Mouse (Mus musculus): Measurements from ENCODE around the gene Pdzk1.

Pdzk1 gene

DNA sequence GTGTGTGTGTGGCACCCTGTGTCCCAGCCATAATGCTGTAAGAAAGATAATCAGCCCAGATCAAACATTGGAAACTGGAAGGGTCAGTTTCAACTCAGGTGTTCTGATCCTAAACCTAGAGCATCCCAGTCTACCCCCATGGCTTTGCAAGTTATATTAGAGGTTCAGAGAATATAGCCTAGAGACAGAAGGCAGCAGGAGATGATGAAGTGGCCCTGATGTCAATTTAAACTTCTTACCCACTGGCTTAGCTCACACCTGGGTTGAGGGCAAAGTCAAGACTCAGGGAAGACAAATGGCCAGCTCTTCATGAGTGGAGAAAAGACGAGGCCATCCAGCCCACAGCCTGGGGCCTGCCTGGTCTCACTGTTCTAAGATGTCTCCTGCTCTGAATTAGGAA lies at the start of gene Pdzk1, which contains the start of gene Cd160:
Gene Pdzk1 (plus strand): TSS at position 301 of the 400 bp plus-strand sequence.
Gene Cd160 (minus strand): TSS at position 368 of the 400 bp plus-strand sequence.
- DNase-seq: no peak

DNA sequence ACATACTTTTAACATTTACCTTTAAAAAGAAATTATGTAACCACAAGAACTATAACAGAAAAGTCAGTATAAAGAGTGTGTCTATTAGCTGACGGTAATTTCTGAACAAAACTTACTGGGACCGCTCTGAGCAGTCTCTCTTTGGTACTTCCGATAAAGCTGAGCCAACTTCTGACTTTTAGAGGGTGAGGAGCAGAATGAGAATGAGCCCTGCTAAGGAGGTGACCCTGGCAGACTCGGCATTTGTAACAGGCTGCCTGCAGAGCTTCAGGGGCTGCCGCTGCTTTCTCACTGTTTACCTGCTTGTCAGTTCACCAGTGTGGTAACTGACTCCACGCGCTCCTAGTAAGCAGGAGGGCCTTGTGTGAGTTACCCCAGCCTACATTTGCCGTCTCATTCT lies 46.8 kb upstream of the Pdzk1 start:
- no peak for DNase-seq

DNA sequence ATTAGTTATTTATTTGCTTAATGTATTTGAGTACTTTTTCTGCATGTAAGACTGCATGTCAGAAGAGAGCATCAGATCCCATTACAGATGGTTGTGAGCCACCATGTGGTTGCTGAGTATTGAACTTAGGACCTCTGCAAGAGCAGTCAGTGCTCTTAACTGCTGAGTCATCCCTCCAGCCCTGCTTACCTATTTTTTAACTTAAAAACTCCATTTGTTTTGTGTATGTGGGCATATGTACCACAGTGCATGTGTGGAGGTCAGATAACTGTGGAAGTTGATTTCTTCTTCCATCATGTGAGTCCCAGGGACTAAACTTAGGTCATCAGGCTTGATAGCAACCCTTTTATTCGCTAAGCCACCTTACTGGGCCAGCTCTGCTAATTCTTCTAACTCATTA lies 41.3 kb upstream of the Pdzk1 start:
- no peak for DNase-seq

DNA sequence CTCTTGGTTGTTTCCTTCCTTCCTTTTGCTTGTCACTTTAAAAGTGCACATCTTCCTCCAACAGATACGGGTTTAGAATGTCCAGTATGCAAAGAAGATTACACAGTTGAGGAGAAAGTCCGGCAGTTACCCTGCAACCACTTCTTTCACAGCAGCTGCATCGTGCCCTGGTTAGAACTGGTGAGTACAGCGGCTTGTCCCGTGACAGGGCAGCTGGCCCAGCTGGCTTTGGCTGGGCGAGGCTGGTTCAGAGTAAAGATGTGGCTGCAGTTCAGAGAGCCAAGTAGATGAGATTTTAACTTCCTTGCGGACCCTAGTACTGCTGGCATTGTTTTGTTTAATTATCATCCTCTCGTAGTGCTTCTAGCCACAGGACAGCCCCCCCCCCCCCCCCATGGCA lies 40.6 kb upstream of the Pdzk1 start:
- DNase-seq: no peak

DNA sequence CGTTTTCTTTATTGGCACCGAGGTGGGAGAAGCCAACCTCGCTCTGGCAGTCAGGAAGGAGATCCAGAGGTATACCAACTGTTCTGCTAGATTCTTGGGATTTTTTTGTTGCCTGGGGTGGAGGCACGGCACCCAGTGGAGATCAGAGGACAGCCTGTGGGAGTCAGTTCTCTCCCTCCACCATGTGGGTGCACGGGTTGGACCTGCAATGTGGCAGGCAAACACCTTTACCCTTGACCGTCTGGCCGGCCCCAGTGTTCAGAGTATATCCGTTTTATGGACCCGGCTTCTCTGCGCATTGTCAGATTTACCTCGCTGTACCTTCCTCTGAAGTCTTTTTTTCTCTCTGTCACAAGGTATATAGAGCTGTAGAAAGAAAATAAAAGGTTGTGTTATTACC lies 28.8 kb upstream of the Pdzk1 start:
- no peak for DNase-seq

DNA sequence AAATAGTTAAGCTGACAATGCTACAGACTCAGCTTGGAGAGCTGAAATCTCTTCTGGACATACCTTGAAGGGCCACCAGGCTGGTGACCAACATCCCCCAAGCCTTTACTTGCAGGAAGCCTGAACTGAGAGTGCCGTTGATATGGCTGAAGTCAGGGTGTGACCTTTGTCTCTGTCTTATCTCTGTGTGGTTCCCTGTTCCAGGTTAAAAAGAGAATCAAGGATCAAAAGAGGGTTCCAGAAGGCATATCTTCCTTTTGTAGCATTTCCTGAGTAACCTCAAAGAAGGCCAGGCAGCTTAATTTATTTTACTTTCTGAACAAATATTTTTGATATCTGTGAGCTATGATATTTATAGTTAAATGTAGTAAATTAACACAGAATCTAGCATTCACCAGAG lies 26.9 kb upstream of the Pdzk1 start:
- no peak for DNase-seq

DNA sequence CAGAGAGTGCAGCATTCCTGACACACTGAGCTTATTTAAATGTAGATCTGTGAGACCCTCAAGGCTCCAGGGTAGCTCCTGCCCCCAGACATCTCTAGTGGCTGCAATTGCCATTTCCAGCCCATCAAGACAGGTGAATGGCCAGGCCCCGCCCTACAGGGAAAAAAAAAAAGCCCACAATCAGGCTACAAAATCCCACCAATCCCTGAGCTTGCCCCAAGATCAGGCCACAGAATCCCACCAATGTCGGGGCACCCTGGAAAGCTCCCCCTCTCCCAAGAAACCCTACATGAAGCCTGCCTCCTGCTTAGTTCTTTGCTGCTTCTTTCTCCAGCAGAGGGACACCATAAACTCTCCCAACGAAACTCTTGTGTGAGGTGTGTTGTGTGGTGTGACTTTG lies 20.9 kb upstream of the Pdzk1 start:
- DNase-seq: no peak

DNA sequence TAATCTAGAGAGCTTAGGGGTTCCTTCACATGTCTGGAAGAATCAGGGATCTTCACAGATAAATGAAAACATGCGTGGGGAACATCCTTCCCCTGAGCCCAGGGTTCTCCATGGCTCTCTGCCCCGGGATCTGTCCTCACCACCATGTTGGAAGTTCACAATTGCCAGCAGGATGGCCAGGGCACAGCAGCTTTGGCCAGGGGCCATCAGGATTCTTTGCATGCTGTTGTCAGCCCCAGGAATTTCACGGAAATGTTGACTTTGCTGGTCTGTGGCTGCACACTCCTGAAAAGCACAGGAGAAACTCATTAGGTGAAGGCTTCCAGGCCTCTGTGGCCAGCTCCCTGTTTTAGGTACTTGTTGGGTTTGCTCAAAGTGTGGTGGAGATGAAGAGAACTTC lies 20.4 kb upstream of the Pdzk1 start:
- DNase-seq: no peak

DNA sequence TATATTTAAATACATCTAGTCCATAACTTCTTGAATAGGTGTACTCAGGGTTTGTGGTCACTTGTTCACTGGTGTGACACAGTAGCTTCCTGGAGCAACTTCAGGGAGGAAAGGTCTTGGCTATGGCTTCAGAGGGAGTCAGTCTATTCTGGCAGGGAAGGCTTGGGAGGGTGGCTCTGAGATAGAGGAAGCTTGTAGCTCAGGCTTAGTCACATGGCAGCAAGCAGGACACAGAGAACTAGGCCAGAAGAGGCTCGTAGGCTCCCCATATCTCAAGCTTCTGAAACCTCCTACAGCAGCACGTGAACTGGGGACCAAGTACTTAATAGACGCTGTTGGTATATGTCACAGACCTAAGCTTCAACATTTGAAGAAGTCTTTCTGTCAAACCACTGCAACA lies 17.9 kb upstream of the Pdzk1 start:
- no peak for DNase-seq

DNA sequence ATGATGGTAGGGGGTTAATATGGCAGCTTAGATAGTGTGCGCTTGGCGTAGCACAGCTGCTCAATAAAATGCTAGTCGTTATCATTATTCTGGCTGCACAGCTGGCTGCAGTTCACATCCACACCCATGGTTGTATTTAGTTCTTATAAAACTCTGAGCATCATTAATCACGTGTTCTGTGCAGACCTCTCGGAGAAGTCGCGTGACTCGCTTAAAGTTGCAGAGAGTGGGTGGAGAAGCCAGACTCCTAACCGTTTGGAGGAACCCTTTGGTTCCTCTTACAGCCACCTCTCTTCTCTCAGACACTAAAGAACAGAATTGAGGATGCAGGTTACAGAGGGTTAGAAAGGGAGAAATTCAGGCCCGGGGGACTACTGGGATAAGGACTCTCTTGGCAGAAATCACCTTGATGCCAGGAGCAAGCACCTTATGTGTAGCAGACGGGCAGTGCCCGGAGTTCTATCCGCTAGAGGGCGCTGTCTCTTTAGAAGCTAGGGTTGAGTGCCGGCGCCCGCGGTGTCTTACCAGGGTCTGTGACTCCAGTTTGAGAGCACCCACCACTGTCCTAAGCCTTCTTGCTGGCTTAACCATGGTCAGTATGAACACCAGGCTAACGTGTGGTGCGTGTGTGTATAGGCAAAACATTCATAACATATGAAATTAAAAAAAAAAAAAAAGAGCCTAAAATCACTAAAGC lies 16.5 kb upstream of the Pdzk1 start:
- DNase-seq: peak; percentile 79 to 83

DNA sequence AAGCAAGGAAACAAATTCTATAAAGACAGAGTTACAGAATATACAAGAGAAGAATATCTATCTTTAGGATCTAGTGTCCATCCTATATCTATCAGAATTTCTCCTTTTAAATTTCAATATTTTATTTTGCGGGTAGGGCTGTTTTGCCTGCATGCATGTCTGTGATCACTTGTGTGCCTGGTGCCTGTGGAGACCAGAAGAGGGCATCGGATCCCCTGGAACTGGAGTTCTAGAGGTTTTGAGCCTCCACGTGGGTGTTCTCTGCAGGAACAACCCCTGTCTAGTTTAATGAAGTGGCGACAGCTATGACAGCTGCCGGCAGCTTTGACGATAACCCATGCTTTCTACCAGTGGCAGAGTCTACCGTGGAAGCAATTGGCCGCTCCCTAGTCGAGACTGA lies 16.0 kb upstream of the Pdzk1 start:
- DNase-seq: peak; percentile 12 to 18

DNA sequence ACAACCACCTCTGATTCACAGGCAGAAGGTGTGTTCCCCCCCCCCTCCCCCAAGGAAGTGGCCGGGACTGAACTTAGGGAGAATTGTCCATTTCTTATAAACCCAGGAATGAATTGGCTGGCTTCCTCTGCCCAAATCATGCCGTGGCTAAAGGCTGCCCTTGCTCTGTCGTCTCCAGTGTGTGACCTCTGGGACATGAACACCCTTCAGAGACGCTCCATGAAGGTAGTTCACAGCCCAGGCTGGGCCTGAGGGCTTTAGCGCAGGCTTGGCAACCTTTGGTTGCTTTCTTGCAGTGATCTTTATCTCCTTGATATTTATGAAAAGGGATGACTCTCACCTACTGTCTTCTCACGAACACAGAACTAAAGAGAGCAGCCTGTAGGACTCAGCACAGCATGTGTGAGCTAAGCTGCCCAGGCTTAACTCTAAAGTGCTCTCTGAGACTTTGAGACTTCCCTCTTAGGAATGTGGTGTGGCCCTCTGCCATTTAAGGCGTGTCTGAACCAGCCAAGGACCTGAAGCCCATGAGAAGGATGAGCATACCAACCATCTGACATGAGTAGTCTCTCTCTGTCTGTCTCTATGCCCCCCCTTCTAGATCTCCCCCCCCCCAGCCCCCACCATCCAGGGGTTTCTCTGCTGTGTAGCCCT lies 15.4 kb upstream of the Pdzk1 start:
- DNase-seq: no peak

DNA sequence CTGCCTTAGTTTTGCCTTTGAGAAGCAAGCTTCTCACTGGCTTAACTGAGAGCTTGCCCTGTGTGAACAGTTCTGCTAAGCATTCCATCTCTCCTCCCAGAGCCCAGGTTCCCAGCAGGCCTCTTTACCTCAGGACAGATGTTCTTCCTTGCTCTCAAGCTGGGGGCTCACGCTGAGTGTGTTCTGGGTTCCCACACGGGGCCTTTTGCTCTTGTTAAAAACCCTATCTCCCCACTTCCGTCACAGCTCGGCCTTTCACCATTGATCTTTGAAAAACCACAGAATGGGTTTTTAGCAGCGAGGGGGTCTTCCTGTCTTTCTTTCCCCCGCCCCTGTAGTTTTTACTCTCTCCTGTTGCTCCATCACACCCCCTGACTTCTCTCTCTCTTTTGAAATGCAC lies 14.7 kb upstream of the Pdzk1 start:
- DNase-seq: no peak

DNA sequence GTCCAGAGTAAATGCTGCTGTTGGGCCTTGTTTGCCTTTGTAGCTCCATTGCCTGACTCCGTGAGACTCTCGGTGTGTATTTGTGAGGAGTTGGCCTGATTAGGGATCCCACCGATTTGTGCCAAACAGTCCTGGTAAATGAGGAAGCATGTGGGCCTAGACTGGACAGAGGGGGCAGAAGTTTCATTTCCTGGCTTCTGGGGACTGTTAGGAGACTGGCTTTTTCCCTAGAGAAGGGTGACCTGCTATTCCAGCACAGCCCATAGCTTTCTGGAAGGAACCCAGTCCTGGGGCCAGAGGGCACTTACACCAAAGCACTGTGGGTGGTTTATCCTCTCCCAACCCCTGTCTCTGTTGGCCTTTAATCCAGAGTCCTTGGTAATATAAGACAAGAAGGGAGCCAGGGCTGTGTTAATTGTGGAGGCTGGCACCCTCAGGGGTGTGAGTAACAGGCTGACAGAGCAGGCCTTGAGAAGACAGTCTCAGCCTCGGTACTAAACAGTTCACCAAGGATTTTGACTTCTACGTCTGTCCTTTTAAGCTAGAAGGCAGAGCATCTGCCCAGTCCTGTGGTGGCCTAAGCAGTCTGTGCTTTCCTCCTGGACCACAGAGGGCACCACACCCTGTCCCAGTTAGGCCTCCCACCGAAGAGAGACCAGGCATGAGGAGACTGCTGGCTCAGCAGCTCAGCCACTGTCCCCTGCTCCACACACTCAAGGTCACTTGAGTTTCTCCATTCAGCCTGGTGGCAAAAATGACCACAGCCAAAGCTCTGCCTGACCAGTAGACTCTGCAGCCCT lies 8.8 kb upstream of the Pdzk1 start:
- DNase-seq: no peak

DNA sequence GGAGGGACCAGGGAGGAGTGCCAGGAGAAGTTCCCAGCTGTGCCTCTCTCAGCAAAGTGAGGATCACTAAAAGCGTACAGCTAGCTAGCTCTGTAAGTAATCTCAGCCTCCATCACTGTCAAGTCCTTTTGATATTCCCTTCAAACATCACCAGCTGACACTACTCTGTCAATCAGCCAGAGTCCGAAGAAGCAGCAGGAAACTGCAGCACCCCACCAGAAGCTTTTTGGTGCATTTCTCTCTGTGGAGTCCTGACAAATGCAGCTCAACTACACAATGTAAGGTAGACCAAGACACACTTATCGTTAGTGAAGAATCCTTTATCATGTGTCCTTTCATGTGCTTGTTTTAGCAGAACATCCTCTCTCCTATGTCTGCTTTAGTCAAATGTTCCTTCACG lies 7.5 kb upstream of the Pdzk1 start:
- no peak for DNase-seq

DNA sequence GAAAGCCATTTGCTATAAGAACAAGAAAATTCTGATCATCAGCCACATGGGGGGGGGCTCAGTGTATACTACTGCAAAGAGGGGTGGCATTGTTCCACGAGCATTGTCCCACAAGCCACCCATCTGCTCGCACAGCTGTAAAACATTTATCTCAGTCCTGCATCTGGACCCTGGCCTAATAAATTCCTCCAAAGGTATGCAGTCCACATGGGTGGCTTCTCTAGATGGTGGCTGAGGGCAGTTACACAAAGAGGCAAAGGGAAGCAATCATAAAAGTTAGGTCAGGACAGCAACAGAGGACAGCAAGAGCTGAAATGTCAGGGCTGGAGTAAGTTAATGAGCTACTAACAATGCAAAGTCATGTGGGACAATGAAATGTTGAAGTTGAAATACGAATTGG lies 5.4 kb upstream of the Pdzk1 start:
- no peak for DNase-seq

DNA sequence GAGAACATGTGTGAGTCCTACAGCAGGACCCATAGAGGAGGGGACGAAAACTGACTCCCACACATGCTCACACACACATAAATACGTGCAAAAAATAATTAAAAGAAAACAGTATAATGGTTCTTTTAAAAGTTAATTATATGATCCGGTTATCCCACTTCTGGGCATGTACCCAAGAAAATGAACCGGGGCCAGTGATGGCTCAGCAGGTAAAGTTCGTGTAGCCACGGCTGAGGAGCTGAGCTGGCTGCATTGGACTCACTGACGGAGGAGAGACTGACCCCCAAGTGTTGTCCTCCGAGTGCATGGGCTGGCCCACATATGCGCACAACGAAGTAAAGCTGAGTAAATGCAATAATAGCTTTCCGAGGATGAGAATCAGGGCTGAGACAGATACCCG lies 4.5 kb upstream of the Pdzk1 start:
- DNase-seq: no peak

DNA sequence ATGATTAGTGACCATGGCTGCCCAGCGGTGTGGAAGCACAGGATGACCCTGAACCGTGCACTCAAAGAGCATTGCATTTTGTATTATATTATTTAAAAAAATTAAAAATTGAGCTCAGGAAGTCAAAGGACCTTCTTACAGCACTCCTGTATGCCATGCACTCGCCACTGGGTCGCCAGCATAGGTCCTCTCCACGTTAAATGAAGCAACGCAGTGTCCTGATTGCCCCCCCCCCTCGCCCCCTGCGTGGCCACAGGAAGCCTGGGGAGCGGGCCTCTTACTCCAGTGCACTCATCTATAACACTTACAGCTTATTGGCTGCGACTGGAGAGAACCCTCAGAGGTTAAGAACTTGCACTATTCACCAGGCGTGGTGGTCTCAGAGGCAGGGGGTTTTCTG lies 3.8 kb upstream of the Pdzk1 start:
- DNase-seq: no peak

DNA sequence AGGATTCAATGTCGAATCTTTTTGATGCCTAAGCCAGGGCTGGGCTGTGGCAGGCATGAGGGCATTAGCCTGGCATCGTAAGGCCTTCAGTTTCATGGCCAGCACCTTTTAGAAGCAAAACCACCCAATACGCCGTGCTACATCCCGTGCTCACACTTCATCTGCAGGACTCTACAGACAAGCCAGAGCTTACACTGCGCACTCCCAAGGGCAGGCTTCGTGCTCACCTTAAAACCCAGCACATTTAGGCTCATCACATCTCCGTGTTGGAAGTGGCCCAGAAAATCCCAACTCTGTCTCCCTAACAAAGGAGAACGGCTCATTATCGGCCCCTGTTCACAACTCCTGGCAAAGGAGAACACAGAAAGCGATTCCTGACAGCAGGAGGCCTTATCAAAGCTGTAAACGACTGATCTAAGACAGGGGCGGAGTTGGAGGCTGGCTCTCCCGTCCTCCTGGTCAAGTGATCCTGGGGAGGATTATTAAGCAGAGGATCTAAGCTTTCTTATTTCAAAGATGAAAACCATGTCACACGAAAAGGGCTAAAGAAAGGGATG lies 698 bp upstream of the Pdzk1 start:
- no peak for DNase-seq

DNA sequence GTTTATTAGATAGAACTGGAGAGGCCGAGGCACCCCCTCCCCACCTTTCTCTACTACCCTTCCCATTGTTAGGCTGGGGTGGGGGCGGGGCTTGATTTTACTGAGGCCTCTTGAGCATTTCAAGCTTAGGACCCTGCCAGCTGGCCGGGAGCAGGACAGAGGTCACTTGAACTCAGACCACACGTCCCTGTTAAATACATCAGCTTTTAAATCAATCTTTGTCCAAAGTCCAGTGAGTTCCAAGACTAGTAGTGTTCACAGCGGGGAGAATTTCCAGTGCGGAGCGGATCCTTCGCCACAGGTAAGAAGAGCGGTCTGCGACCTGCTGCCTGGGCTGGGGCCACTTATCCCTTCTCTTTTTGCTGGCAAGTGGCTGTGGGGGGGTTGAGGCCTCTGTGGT lies 772 bp downstream of the Pdzk1 start:
- DNase-seq: no peak

DNA sequence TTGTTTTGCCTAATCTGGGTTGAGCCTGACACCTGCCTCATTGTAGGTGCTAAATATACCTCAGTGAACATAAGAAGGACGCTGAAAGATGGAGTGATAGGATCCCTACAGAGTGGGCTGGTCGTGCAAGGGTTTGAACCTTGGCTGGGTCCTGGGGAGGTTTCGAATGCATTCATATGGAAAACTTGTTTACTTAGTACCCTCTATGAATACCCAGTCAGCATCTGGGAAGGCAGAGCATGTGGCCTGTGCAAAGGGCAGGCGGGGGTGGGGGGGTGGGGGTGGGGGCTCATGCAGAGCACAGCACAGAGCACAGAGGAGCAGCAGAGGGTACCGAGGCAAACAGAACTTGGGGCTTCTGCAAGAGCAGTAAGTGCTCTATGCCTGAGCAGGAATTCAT lies 3.8 kb downstream of the Pdzk1 start:
- no peak for DNase-seq

DNA sequence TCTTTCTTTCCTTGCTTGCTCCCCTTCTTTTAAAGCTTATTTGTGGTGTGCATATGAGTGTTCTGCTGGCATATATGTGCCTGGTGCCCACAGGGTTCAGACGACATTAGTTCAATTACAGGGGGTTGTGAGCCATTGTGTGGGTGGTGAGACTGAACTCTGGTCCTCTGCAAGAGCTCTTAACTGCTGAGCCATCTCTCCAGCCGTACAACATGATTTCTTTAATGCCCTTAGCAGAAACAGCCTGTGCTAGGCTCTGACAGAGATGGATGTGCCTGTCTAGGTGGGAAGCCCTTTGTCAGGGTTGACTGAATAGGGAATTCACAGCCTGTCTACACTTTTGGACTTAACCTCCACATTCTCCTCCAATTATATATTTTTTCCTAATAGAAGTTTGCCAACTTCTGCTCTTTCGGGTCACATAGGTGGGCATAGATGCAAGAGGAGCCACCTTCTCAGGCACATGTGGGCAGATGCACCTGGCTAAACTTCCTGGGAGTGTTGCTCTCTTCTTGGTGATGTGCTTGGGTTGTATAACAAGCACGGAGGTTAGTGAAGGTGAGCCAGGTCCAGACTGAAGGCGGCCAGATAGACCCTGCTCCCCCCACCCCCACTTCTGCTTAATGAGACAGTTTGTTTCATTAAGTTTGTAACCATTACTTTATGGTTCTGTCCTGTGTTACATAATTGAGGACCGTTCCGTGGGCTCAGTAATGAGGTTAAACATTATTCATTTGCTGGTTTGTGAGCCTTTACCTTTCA lies 5.7 kb downstream of the Pdzk1 start:
- no peak for DNase-seq

DNA sequence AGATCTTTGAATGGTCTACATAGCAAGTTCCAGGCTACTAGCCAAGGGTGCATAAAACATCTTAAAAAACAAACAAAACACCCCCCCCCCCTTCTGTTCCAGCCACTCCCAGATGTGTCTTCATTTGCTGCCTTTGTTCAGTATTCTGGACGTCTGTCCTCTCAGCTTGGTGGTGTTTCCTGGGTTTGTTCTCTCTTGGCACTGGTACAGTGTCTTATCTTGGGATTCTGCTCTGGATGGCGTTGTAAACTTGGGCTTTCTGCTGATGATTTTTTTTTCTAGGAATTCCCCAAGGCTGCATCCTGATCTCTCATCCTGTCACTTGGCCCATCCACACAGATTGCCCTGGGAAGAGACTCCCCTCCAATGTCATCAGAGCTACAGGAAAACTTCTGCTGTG lies 7.3 kb downstream of the Pdzk1 start:
- DNase-seq: no peak

All from cerebellum, postnatal 36 days (tissue).